Mouse (Mus musculus) thymus, adult 2 months (tissue): ENCODE measurements at regions not wholly inside any gene's neighbourhood (a gene's known extent, or its start where the extent isn't known, plus 50 kb on each side); places are given as distances from the start of the nearest gene placed in this dataset.

Experiments
- CTCF ChIP-seq: fragments of 200-500 bp; IDR thresholded peaks from 2 replicates; pipeline ENCODE4 v1.5.1; 2012; ENCODE audit warnings: mild to moderate bottlenecking, control low read depth, low read length, moderate library complexity, borderline replicate concordance; ENCODE audit not compliant: control insufficient read depth, poor library complexity, insufficient read depth; ENCODE audit errors: extremely low read depth
- POLR2A ChIP-seq: fragments of 200-500 bp; IDR thresholded peaks from 2 replicates; pipeline ENCODE4 v1.6.1; 2012; ENCODE audit warnings: mild to moderate bottlenecking, low read length, control low read depth, moderate library complexity; ENCODE audit not compliant: control insufficient read depth, poor library complexity, insufficient read depth; ENCODE audit errors: extremely low read depth

- TF ChIP-seq POLR2A = no peak
- TF ChIP-seq CTCF = no peak
Observed at GRCm38 (mm10) chr4:33571351-33571750, 261.2 kb downstream of the Rngtt start.
